Mouse (Mus musculus): ENCODE data around the gene Hs3st1.
A peak's percentile ranks its signal among the peaks of the same experiment; 100 is the strongest.

The Hs3st1 gene

GRCm38 (mm10) chr5:39643260-39643923, 111.9 kb downstream of the Hs3st1 start:
- no peak for DNase-seq (ENCODE audit: low spot score)

- no peak for DNase-seq (ENCODE audit: low spot score)
Measured at GRCm38 (mm10) chr5:39642222-39642770, 113.0 kb downstream of the Hs3st1 start.

- peak; percentile 15 for DNase-seq (ENCODE audit: low spot score)
Measured at GRCm38 (mm10) chr5:39639438-39640177, 115.7 kb downstream of the Hs3st1 start.

GRCm38 (mm10) chr5:39638926-39639325, 116.3 kb downstream of the Hs3st1 start:
- DNase-seq (ENCODE audit: low spot score) = no peak

DNA sequence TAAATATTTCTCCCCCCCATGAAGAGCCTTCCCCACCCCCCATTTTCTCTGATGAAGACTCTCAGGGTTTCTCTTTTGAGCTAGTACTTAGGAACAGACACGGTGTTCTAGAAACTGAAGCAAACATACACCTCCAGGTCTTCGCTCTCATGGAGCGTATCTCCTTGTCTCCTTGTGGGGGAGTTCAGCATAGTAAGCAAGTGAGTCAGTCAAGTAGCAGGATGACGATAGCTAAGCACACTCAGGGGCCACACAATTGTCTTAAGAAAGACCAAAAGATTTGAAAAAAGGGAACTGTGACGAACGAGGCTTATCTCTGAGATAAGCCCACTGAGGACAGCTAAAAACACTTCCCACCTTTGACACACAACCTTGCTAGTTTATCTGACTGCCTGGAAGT, 117.4 kb downstream of the Hs3st1 start:
- DNase-seq (ENCODE audit: low spot score) = no peak

- DNase-seq (ENCODE audit: low spot score) = no peak
Measured at GRCm38 (mm10) chr5:39636090-39636489, 119.2 kb downstream of the Hs3st1 start.

DNA sequence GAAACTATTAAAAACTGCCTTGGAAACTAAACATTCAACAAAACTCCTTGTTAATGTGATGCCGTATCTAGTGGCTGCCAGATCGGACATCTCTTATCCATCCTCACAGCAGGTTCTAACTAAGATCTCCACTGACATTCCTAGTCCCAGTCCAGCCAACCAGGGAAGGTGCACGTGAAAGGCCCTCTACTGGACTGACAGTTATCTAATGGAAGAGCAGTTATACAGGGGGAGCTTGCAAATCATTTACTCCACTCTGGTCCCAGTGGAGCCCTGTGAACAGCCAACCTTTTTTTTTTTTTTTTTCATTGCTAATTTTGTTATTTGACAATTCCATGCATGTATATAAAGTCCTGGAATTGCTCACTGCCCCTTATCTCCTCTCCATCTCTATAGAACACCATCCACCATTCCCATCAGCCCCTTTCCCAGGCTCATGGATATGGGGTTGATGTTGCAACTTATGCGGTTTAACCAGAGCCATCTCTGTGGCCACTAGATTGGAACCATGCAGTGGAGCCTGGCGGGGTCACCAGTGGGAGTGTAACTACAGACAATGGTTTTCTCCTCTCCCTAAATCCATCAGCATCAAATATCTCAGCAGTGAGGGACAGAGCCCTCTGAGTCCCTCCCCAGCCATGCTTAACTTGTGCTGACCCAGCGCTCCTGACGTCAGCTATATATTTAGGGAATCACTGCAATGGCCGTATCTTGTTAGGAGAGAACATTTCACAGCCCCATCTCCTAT, 120.8 kb downstream of the Hs3st1 start:
- DNase-seq (ENCODE audit: low spot score) = no peak

GRCm38 (mm10) chr5:39633206-39633605, 122.1 kb downstream of the Hs3st1 start:
- no peak for DNase-seq (ENCODE audit: low spot score)

- no peak for DNase-seq (ENCODE audit: low spot score)
Measured at GRCm38 (mm10) chr5:39630841-39631240, 124.4 kb downstream of the Hs3st1 start.

- no peak for DNase-seq (ENCODE audit: low spot score)
Measured at GRCm38 (mm10) chr5:39625037-39625473, 130.2 kb downstream of the Hs3st1 start.

DNA sequence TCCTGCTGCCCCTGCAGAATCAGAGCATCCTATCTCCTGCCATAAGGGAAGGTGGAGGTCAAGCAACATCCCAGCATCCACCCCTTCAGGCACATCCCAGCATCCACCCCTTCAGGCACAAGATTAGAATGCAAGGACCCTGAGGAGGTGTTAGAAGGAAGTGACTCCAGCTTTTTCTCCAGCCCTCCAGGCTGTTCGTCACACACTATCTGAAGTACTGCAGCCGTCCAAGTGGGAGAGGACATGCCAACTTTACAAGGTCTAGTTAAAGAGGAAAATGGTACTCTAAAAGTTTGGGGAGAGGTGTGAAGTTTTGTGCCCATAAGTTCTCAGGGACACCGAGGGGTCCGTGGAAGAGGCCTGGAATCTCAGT, 131.1 kb downstream of the Hs3st1 start:
- no peak for DNase-seq (ENCODE audit: low spot score)

DNA sequence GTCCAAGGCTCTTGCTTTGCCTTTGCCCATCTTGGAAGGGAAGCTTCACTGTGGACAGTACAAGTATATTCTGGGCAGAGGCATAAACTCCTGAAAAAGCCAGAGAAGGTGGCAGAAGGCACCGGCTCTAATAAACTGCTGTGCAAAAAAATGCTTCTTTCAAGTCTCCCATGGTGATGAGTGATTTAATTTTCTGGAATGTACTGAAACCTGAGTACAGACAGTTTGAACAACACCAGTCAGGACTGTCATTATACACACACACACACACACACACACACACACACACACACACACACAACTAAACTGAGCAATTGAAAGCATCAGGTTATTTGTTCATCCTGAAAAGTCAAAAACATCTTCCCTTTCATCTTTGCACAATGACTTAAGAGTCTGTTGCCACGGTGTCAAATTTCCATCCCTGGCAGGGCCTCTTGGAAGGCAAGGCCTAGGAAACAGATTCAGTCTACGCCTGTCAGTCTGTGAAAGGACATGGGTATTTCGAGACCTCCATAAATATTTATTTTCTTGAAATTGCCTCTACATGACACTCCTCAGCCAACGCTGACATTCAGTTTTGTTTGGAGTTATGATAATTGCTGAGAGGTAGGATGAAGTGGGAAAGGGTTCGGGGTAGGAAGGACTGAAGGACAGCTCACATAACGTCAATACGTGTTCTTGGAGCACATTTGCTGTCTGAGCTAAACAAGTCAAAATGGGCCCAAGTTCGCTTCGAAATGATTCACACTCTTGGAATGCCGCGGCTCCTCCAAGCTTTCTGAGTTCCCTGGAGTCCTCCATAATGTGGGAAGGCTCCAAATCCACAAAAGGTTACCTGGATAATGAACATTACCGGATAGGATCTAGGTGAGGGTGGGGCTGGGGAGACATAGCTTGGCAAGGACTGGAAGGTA, 131.7 kb downstream of the Hs3st1 start:
- no peak for DNase-seq (ENCODE audit: low spot score)

- DNase-seq (ENCODE audit: low spot score) = no peak
Measured at GRCm38 (mm10) chr5:39620206-39620866, 134.9 kb downstream of the Hs3st1 start.

- DNase-seq (ENCODE audit: low spot score) = no peak
Measured at GRCm38 (mm10) chr5:39617354-39617977, 137.8 kb downstream of the Hs3st1 start.

GRCm38 (mm10) chr5:39615202-39615601, 140.1 kb downstream of the Hs3st1 start:
- no peak for DNase-seq (ENCODE audit: low spot score)

DNA sequence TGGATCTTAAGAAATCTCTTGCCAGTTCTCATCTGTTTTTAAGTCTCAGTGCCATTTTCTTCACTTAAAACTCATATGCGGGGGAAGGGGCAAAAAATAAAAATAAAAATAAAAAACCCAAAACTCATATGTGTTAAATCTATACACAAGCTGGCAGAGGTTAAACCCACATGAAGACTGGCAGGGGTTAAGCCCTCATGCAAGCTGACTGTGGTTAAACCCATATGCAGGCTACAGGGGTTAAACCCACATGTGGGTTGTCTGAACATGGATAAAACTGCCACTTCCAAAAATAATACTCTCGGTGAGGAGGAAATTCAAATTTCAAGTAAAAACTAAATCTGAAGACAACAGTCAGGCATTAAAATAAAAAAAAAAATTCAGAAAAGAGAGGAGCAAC, 141.7 kb downstream of the Hs3st1 start:
- no peak for DNase-seq (ENCODE audit: low spot score)

GRCm38 (mm10) chr5:39612240-39612639, 143.0 kb downstream of the Hs3st1 start:
- DNase-seq (ENCODE audit: low spot score) = no peak

DNA sequence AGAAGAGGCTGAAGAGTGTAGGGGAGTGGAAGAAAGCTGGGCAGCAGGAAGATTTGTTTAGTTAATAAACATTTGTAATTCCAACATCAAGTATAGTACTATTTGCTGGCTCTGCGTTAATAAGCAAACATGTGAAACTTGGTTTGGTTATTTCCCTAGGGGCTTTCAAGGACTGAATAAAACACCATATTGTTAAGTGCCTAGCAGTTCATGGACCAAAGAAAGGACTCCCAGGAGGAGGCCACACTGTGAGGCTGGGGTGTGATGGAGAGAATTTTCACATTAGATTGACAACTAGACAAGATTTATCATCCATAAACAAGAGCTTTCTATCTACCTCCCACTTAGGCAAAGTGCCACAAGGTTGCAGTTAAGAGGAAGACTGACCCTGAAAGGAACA, 147.0 kb downstream of the Hs3st1 start:
- no peak for DNase-seq (ENCODE audit: low spot score)

DNA sequence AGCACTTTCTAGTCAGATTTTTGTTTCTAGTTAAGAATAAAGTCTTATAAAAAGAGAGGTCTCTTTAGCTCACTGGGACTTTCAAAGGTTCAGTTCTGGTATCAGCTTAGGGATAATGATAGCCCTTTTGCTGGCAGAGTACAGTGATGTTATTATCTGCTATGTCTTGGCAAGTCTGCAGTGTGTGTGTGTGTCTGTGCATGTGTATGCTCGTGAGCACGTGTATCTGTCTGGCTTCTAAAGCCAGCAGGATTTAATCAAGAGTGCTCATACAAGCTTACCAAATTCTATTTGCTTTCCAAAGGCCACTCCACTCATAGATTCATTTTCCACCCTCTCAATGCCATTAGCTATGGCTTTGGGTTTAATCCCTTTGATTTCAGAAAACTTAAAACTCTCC, 160.5 kb downstream of the Hs3st1 start:
- DNase-seq (ENCODE audit: low spot score) = no peak

Measured in c-Kit-positive CD71-positive TER-119-positive erythroid progenitor cells, embryonic 14.5 days (primary cell).